Mouse (Mus musculus) heart, adult 2 months (tissue): ENCODE results near the gene Gm11042.

Experiments used
- CTCF ChIP-seq: fragments of 200-600 bp; IDR thresholded peaks from 2 replicates; pipeline ENCODE4 v1.8.1; 2022; ENCODE audit warnings: antibody characterized with exemption, mild to moderate bottlenecking, moderate library complexity
- EP300 ChIP-seq: fragments of 200-500 bp; IDR thresholded peaks from 2 replicates; pipeline ENCODE4 v1.6.1; 2011; ENCODE audit warnings: low read depth, low read length, control low read depth; ENCODE audit not compliant: insufficient read depth
- POLR2A ChIP-seq: fragments of 200-500 bp; IDR thresholded peaks from 2 replicates; pipeline ENCODE4 v1.6.1; 2011; ENCODE audit warnings: mild to moderate bottlenecking, low read depth, low read length, control low read depth; ENCODE audit not compliant: insufficient read depth

DNA sequence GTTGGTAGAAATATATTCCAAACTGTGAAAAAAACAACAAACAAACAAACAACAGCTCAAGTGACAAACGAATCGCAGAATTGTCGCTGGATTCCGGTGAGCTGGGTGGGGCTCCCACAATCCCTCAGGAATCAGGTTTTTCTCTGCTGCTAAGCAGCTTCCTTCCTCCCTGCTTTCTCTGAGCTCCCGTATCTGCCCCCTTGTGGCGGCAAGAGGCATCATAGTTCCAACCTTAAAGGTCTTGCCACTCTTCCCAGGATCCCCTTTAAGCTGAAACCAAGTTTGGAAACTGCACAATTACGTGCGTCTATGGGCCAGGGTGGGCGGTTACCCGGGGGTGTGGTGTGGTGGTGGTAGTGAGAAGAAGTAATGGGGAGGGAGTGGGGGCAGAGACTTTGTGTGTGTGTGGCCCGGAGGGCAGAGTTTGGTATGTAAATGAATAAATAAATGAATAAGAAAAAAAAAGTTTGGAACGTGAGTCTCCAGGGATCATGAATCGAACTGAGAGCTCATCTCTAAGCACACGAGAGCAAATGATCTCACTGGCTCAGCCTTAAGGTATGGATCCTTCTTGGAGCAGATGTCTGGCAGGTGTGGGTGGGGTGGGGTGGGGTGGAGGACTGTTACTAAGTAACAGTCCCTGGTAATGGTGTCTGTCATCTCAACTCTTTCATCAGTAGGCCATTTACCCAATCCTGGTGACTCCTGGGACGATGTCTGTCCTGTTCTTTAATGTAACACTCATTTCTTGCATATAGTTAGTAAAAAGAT lies 980 bp upstream of the Gm11042 start:
- no peak for TF ChIP-seq POLR2A
- TF ChIP-seq CTCF = peak; percentile 93
- TF ChIP-seq EP300 = 0 out of 2 replicates have a peak, but pooled peaks have one; percentile 23
